Mouse (Mus musculus) erythroblast, embryonic 14.5 days (primary cell): ENCODE data around the gene Sf3b5.

Experiments
- GATA1 ChIP-seq: IDR thresholded peaks from 2 replicates; pipeline ENCODE4 v1.6.1; 2012; ENCODE audit warnings: low read length, inconsistent platforms, mixed read lengths
- TAL1 ChIP-seq: IDR thresholded peaks from 3 replicates; pipeline ENCODE4 v1.6.1; 2012; ENCODE audit warnings: low read length, inconsistent platforms, mixed read lengths

GRCm38 (mm10) chr10:13016573-13016972 is 11.4 kb downstream of the Sf3b5 start:
- TF ChIP-seq GATA1: no peak
- TF ChIP-seq TAL1: no peak
